Mouse (Mus musculus) heart, embryonic 12.5 days (tissue): ENCODE results near the gene AL732309.1. TPM values are rescaled to one million over a fixed set of nuclear protein-coding genes. Genes with fewer than 3 reads are reported as not detected.

Source experiments
- polyA plus RNA-seq: library from polyadenylated mRNA; unstranded; fragments of >200 nt; fragmentation: Nextera tagmentation; extraction: Ambion mirVana; gene quantifications from 2 replicates; pipeline ENCODE4 v1.2.1, GENCODE M21; 2016

AL732309.1 gene
- polyA plus RNA-seq, 1 experiment from 2014 or later, result 3.2 TPM

Other genes with a start within 250 kb of the AL732309.1 start
- 58.7 and 62.8 TPM in 2 replicates for gene Nsmf, start 192.5 kb downstream of the AL732309.1 start, polyA plus RNA-seq
- not detected in 2 replicates for gene Entpd8, start 166.6 kb downstream of the AL732309.1 start, polyA plus RNA-seq
- gene Noxa1, start 151.7 kb downstream of the AL732309.1 start, polyA plus RNA-seq, result 0.10 TPM in 1 of 2 replicates, not detected in the other
- gene Nrarp, start 66.1 kb downstream of the AL732309.1 start, polyA plus RNA-seq, result 10.8 and 12.8 TPM in 2 replicates
- 6.6 and 7.0 TPM in 2 replicates for gene Tor4a, start 50.0 kb downstream of the AL732309.1 start, polyA plus RNA-seq
- 73.3 and 74.4 TPM in 2 replicates for gene Nelfb, start 35.4 kb downstream of the AL732309.1 start, polyA plus RNA-seq
- not detected in 2 replicates for gene Stpg3, start 32.2 kb downstream of the AL732309.1 start, polyA plus RNA-seq
- gene Fam166a, start 28.1 kb downstream of the AL732309.1 start, polyA plus RNA-seq, result not detected in 2 replicates
- 388 and 392 TPM in 2 replicates for gene Tubb4b, start 22.2 kb downstream of the AL732309.1 start, polyA plus RNA-seq
- not detected in 2 replicates for gene Slc34a3, start 12.5 kb downstream of the AL732309.1 start, polyA plus RNA-seq
- not detected in 2 replicates for gene Rnf224, start 10.1 kb downstream of the AL732309.1 start, polyA plus RNA-seq
- gene Rnf208, start 4.6 kb downstream of the AL732309.1 start, polyA plus RNA-seq, result 6.5 and 7.6 TPM in 2 replicates
- not detected in 2 replicates for gene Cysrt1, start 4.4 kb downstream of the AL732309.1 start, polyA plus RNA-seq
- gene Tmem203, start 8.6 kb upstream of the AL732309.1 start, polyA plus RNA-seq, result 18.3 and 19.1 TPM in 2 replicates
- 4.9 and 5.1 TPM in 2 replicates for gene Tprn, start 15.8 kb upstream of the AL732309.1 start, polyA plus RNA-seq
- 131 and 133 TPM in 2 replicates for gene Ssna1, start 25.6 kb upstream of the AL732309.1 start, polyA plus RNA-seq
- gene Anapc2, start 25.6 kb upstream of the AL732309.1 start, polyA plus RNA-seq, result 83.4 and 87.7 TPM in 2 replicates
- gene Tmem210, start 41.3 kb upstream of the AL732309.1 start, polyA plus RNA-seq, result not detected in 2 replicates
- not detected in 2 replicates for gene Lrrc26, start 43.1 kb upstream of the AL732309.1 start, polyA plus RNA-seq
- 0.44 TPM in 1 of 2 replicates, not detected in the other for gene Grin1, start 72.3 kb upstream of the AL732309.1 start, polyA plus RNA-seq
- 34.0 and 40.9 TPM in 2 replicates for gene Man1b1, start 85.5 kb upstream of the AL732309.1 start, polyA plus RNA-seq
- gene Dpp7, start 109.5 kb upstream of the AL732309.1 start, polyA plus RNA-seq, result 11.3 TPM in 2 replicates
- gene Uap1l1, start 118.8 kb upstream of the AL732309.1 start, polyA plus RNA-seq, result 10.7 and 11.2 TPM in 2 replicates
- 18.5 and 20.0 TPM in 2 replicates for gene Sapcd2, start 125.5 kb upstream of the AL732309.1 start, polyA plus RNA-seq
- 0.18 and 0.44 TPM in 2 replicates for gene Entpd2, start 149.0 kb upstream of the AL732309.1 start, polyA plus RNA-seq
- gene Npdc1, start 152.5 kb upstream of the AL732309.1 start, polyA plus RNA-seq, result 22.3 and 22.4 TPM in 2 replicates
- gene Fut7, start 176.4 kb upstream of the AL732309.1 start, polyA plus RNA-seq, result not detected in 2 replicates
- 4.8 and 5.0 TPM in 2 replicates for gene Abca2, start 181.8 kb upstream of the AL732309.1 start, polyA plus RNA-seq
- 1.1 and 1.4 TPM in 2 replicates for gene Clic3, start 210.0 kb upstream of the AL732309.1 start, polyA plus RNA-seq
- 22.1 and 22.7 TPM in 2 replicates for gene Paxx, start 214.2 kb upstream of the AL732309.1 start, polyA plus RNA-seq
- gene Ptgds, start 223.2 kb upstream of the AL732309.1 start, polyA plus RNA-seq, result 2.4 and 2.6 TPM in 2 replicates
- not detected in 2 replicates for gene Lcn12, start 247.0 kb upstream of the AL732309.1 start, polyA plus RNA-seq